Mouse (Mus musculus) T-helper 2 cell (primary cell): ENCODE results near the gene Rps6kb2.

Source experiments
- in situ Hi-C: fragments of 300-600 bp; cut with MboI, MseI; formaldehyde crosslinking; loops from one replicate; pipeline ENCODE4 v1.15.1; 2025; ENCODE audit warnings: high pct_unique_total_duplicates

The Rps6kb2 gene

GRCm38 (mm10) chr19:4189051-4189620, 26.0 kb upstream of the Rps6kb2 start:
- in situ Hi-C loops, result no loop called here

GRCm38 (mm10) chr19:4187303-4187702, 24.1 kb upstream of the Rps6kb2 start:
- in situ Hi-C loops, result no loop called here

GRCm38 (mm10) chr19:4184976-4185975, 22.1 kb upstream of the Rps6kb2 start:
- in situ Hi-C loops, result no loop called here

- in situ Hi-C loops, result no loop called here
Observed at GRCm38 (mm10) chr19:4183689-4184088, 20.5 kb upstream of the Rps6kb2 start.

- in situ Hi-C loops, result no loop called here
Observed at GRCm38 (mm10) chr19:4181892-4182291, 18.7 kb upstream of the Rps6kb2 start.

- in situ Hi-C loops, result no loop called here
Observed at GRCm38 (mm10) chr19:4180411-4180810, 17.3 kb upstream of the Rps6kb2 start.

- in situ Hi-C loops, result no loop called here
Observed at GRCm38 (mm10) chr19:4175368-4175947, 12.3 kb upstream of the Rps6kb2 start, which contains the start of gene Carns1. TSS of gene Carns1 (minus strand) at chr19:4175479.

GRCm38 (mm10) chr19:4172925-4173324, 9.8 kb upstream of the Rps6kb2 start:
- in situ Hi-C loops, result no loop called here

GRCm38 (mm10) chr19:4171393-4172290, 8.5 kb upstream of the Rps6kb2 start:
- in situ Hi-C loops, result no loop called here

GRCm38 (mm10) chr19:4170723-4171392, 7.7 kb upstream of the Rps6kb2 start:
- in situ Hi-C loops, result no loop called here

- in situ Hi-C loops, result no loop called here
Observed at GRCm38 (mm10) chr19:4169810-4170209, 6.7 kb upstream of the Rps6kb2 start.

GRCm38 (mm10) chr19:4169378-4169784, 6.2 kb upstream of the Rps6kb2 start:
- in situ Hi-C loops, result no loop called here

- in situ Hi-C loops, result no loop called here
Observed at GRCm38 (mm10) chr19:4166678-4167476, 3.7 kb upstream of the Rps6kb2 start.

GRCm38 (mm10) chr19:4164721-4165120, 1.6 kb upstream of the Rps6kb2 start:
- in situ Hi-C loops, result loop anchor here (5.0 kb wide), 1 partner anchor 52 kb away; no protein-coding TSS in a partner anchor

- in situ Hi-C loops, result loop anchor here (5.0 kb wide), 1 partner anchor 52 kb away; no protein-coding TSS in a partner anchor
Observed at GRCm38 (mm10) chr19:4164100-4164499, 946 bp upstream of the Rps6kb2 start.

- in situ Hi-C loops, result loop anchor here (5.0 kb wide), 1 partner anchor 51 kb away; no protein-coding TSS in a partner anchor
Observed at GRCm38 (mm10) chr19:4163543-4163887, 361 bp upstream of the Rps6kb2 start.

- in situ Hi-C loops, result no loop called here
Observed at GRCm38 (mm10) chr19:4159049-4159448, 4.1 kb downstream of the Rps6kb2 start.

- in situ Hi-C loops, result no loop called here
Observed at GRCm38 (mm10) chr19:4156771-4157170, 6.4 kb downstream of the Rps6kb2 start.

GRCm38 (mm10) chr19:4156073-4156579, 7.0 kb downstream of the Rps6kb2 start:
- in situ Hi-C loops, result no loop called here
